22 mouse cellular contexts compared by ENCODE assay signal in genomic region chr2:144489342-144489741, GRCm38 (mm10). TPM values are rescaled to one million over a fixed set of nuclear protein-coding genes. Genes with fewer than 3 reads are reported as not detected.
"Had no signal": no experiment of that assay in that cellular context is flagged by ENCODE, and none has a peak within 500 bp of the region (broad histone marks: within the 10 kb centered on the region; RNA-seq: fewer than 3 reads in every experiment).

No protein-coding gene starts in this region.

- DNase-seq: kidney, adult 18-20 months; kidney, adult 9 months; kidney, postnatal 14 days; kidney, postnatal 4 days; liver; lung, adult 18-20 months; lung, postnatal 10 days; lung, postnatal 36 days; midbrain, embryonic 14.5 days; right cerebral cortex, postnatal 14 days; spleen, adult 18-20 months had no signal

- H3K27ac ChIP-seq: limb, embryonic 10.5 days; limb, embryonic 13.5 days; liver, embryonic 12.5 days; liver, embryonic 15.5 days; lung, embryonic 15.5 days; neural tube, embryonic 12.5 days; neural tube, embryonic 15.5 days; stomach, embryonic 15.5 days had no signal

- H3K4me2 ChIP-seq: limb, embryonic 13.5 days; liver, embryonic 12.5 days; liver, embryonic 15.5 days; lung, embryonic 15.5 days; midbrain, embryonic 11.5 days; neural tube, embryonic 12.5 days; neural tube, embryonic 15.5 days; stomach, embryonic 15.5 days had no signal

- H3K4me3 ChIP-seq: limb, embryonic 10.5 days; limb, embryonic 13.5 days; liver, embryonic 12.5 days; liver, embryonic 15.5 days; lung, embryonic 15.5 days; neural tube, embryonic 12.5 days; neural tube, embryonic 15.5 days; stomach, embryonic 15.5 days had no signal

- H3K9me3 ChIP-seq: limb, embryonic 10.5 days; limb, embryonic 13.5 days; liver, embryonic 15.5 days; lung, embryonic 15.5 days; neural tube, embryonic 12.5 days; neural tube, embryonic 15.5 days; stomach, embryonic 15.5 days had no signal

- H3K36me3 ChIP-seq: limb, embryonic 10.5 days; limb, embryonic 13.5 days; liver, embryonic 12.5 days; liver, embryonic 15.5 days; lung, embryonic 15.5 days; stomach, embryonic 15.5 days had no signal

- H3K4me1 ChIP-seq: limb, embryonic 10.5 days; liver, embryonic 12.5 days; liver, embryonic 15.5 days; lung, embryonic 15.5 days; neural tube, embryonic 12.5 days had no signal

- H3K9ac ChIP-seq: limb, embryonic 13.5 days; liver, embryonic 12.5 days; liver, embryonic 15.5 days; lung, embryonic 15.5 days; neural tube, embryonic 12.5 days; neural tube, embryonic 15.5 days; stomach, embryonic 15.5 days had no signal

- ATAC-seq: intestine, embryonic 16.5 days; liver, embryonic 12.5 days had no signal

- H3K27me3 ChIP-seq: limb, embryonic 13.5 days; liver, embryonic 12.5 days; liver, embryonic 15.5 days; lung, embryonic 15.5 days; neural tube, embryonic 12.5 days; neural tube, embryonic 15.5 days; stomach, embryonic 15.5 days had no signal

RNA-seq across cellular contexts. Expression of gene Dzank1, which starts 37.9 kb away (rescaled TPM):
- total RNA-seq: megakaryocyte-erythroid progenitor cell, adult 5-6 weeks had no signal
